Mouse (Mus musculus) midbrain, postnatal 0 days (tissue): Measurements from ENCODE around the gene Olfr532. TPM values are rescaled to one million over a fixed set of nuclear protein-coding genes. Genes with fewer than 3 reads are reported as not detected.

Experiments
- ATAC-seq: fragments of 200-750 bp; cut with Nextera tagmentation; 2 replicates; pipeline ENCODE4 v1.8.0; 2017; ENCODE audit warnings: moderate number of reproducible peaks, mild to moderate bottlenecking, moderate TSS enrichment, moderate library complexity; ENCODE audit not compliant: low FRiP score
- DNase-seq: peaks from one replicate; pipeline ENCODE4 v3.0.0-alpha.2; 2015; ENCODE audit warnings: low spot score
- H3K27ac ChIP-seq: fragments of 300-500 bp; sonication (generic); 2 replicates; pipeline ENCODE4 v1.5.1; 2014; ENCODE audit warnings: low read depth, mild to moderate bottlenecking, low read length, mixed read lengths
- H3K27me3 ChIP-seq: fragments of 300-500 bp; sonication (generic); 2 replicates; pipeline ENCODE4 v1.6.1; 2014; ENCODE audit warnings: low read length, control low read depth, mixed read lengths; ENCODE audit not compliant: insufficient read depth
- H3K36me3 ChIP-seq: fragments of 300-500 bp; sonication (generic); 2 replicates; pipeline ENCODE4 v1.6.1; 2014; ENCODE audit warnings: low read length, control low read depth, mixed read lengths; ENCODE audit not compliant: insufficient read depth
- H3K4me1 ChIP-seq: fragments of 300-500 bp; sonication (generic); 2 replicates; pipeline ENCODE4 v1.6.1; 2014; ENCODE audit warnings: mild to moderate bottlenecking, control low read depth, antibody characterized with exemption, low read length, mixed read lengths; ENCODE audit not compliant: insufficient read depth
- H3K4me2 ChIP-seq: fragments of 300-500 bp; sonication (generic); 2 replicates; pipeline ENCODE4 v1.6.1; 2014; ENCODE audit warnings: low read depth, mild to moderate bottlenecking, low read length, mixed read lengths; ENCODE audit not compliant: poor library complexity, severe bottlenecking
- H3K4me3 ChIP-seq: fragments of 300-500 bp; sonication (generic); 2 replicates; pipeline ENCODE4 v1.5.1; 2014; ENCODE audit warnings: low read depth, mild to moderate bottlenecking, low read length, moderate library complexity
- H3K9ac ChIP-seq: fragments of 300-500 bp; sonication (generic); replicated peaks from 2 replicates; pipeline ENCODE4 v1.6.1; 2014; ENCODE audit warnings: mild to moderate bottlenecking, low read length, moderate library complexity, mixed read lengths; ENCODE audit not compliant: poor library complexity, severe bottlenecking
- H3K9me3 ChIP-seq: fragments of 300-500 bp; sonication (generic); 2 replicates; pipeline ENCODE4 v1.6.1; 2016; ENCODE audit warnings: low read length, control low read depth
- CTCF ChIP-seq: IDR thresholded peaks from 2 replicates; pipeline ENCODE4 v1.5.1; 2016; ENCODE audit warnings: antibody characterized with exemption, mild to moderate bottlenecking
- WGBS: fragments of 180-500 bp; shearing (Covaris S2); extraction: QIAGEN DNeasy Blood & Tissue Kit; methylation state at CpG from one replicate; pipeline ENCODE4 v1.1.7; 2014; 5-methylcytosine and 5-hydroxymethylcytosine counted together
- polyA plus RNA-seq: library from polyadenylated mRNA; unstranded; fragments of >200 nt; fragmentation: Nextera tagmentation; extraction: Ambion mirVana; gene quantifications from 2 replicates; pipeline ENCODE4 v1.2.1, GENCODE M21; 2015
- total RNA-seq: library from RNA; depleted of rRNA; stranded (reverse); fragments of >200 nt; gene quantifications from 2 replicates; pipeline ENCODE4 v1.2.3, GENCODE M21; 2014; rRNA removed

Gene Olfr532
- total and polyA plus RNA-seq, 2 experiments from 2014 or later: not detected

GRCm38 (mm10) chr7:140374300-140374699 lies 47.1 kb downstream of the Olfr532 start:
- WGBS: 72% methylated on average over 4 of the region's 4 CpGs
- Histone ChIP-seq H3K4me3 (no peak overlapping the region), H3K27me3 (no peaks in the 10 kb centered on the region), H3K9me3 (no peaks in the 10 kb centered on the region), H3K4me2 (no peak overlapping the region), H3K36me3 (no peaks in the 10 kb centered on the region), H3K9ac (no peak overlapping the region), H3K4me1 (no peaks in the 10 kb centered on the region), H3K27ac (no peak overlapping the region)
- TF ChIP-seq CTCF: no peak
- no peak for ATAC-seq
- DNase-seq: no peak

Other genes starting within 250 kb of the Olfr532 start
- not detected in 2 replicates for gene Olfr523, start 248.4 kb downstream of the Olfr532 start, total RNA-seq
- gene Olfr523, start 248.4 kb downstream of the Olfr532 start, polyA plus RNA-seq: 0.05 TPM in 1 of 2 replicates, not detected in the other
- not detected in 2 replicates for gene Olfr524, start 215.7 kb downstream of the Olfr532 start, total RNA-seq
- not detected in 2 replicates for gene Olfr524, start 215.7 kb downstream of the Olfr532 start, polyA plus RNA-seq
- gene Cd163l1, start 203.4 kb downstream of the Olfr532 start, total RNA-seq: not detected in 2 replicates
- gene Cd163l1, start 203.4 kb downstream of the Olfr532 start, polyA plus RNA-seq: not detected in 2 replicates
- not detected in 2 replicates for gene 5830411N06Rik, start 174.4 kb downstream of the Olfr532 start, total RNA-seq
- gene 5830411N06Rik, start 174.4 kb downstream of the Olfr532 start, polyA plus RNA-seq: 0.04 TPM in 1 of 2 replicates, not detected in the other
- gene Olfr525, start 100.8 kb downstream of the Olfr532 start, total RNA-seq: not detected in 2 replicates
- not detected in 2 replicates for gene Olfr525, start 100.8 kb downstream of the Olfr532 start, polyA plus RNA-seq
- gene Olfr527, start 87.6 kb downstream of the Olfr532 start, total RNA-seq: not detected in 2 replicates
- not detected in 2 replicates for gene Olfr527, start 87.6 kb downstream of the Olfr532 start, polyA plus RNA-seq
- not detected in 2 replicates for gene Olfr60, start 60.0 kb downstream of the Olfr532 start, total RNA-seq
- not detected in 2 replicates for gene Olfr60, start 60.0 kb downstream of the Olfr532 start, polyA plus RNA-seq
- gene Olfr530, start 45.3 kb downstream of the Olfr532 start, total RNA-seq: not detected in 2 replicates
- not detected in 2 replicates for gene Olfr530, start 45.3 kb downstream of the Olfr532 start, polyA plus RNA-seq
- not detected in 2 replicates for gene Olfr531, start 18.7 kb downstream of the Olfr532 start, total RNA-seq
- not detected in 2 replicates for gene Olfr531, start 18.7 kb downstream of the Olfr532 start, polyA plus RNA-seq
- gene Olfr533, start 41.7 kb upstream of the Olfr532 start, total RNA-seq: not detected in 2 replicates
- not detected in 2 replicates for gene Olfr533, start 41.7 kb upstream of the Olfr532 start, polyA plus RNA-seq
- not detected in 2 replicates for gene Olfr535, start 62.6 kb upstream of the Olfr532 start, total RNA-seq
- not detected in 2 replicates for gene Olfr535, start 62.6 kb upstream of the Olfr532 start, polyA plus RNA-seq
- gene Olfr536, start 85.8 kb upstream of the Olfr532 start, total RNA-seq: 0.05 TPM in 1 of 2 replicates, not detected in the other
- not detected in 2 replicates for gene Olfr536, start 85.8 kb upstream of the Olfr532 start, polyA plus RNA-seq
- not detected in 2 replicates for gene Olfr538, start 146.2 kb upstream of the Olfr532 start, total RNA-seq
- not detected in 2 replicates for gene Olfr538, start 146.2 kb upstream of the Olfr532 start, polyA plus RNA-seq
- gene Olfr46, start 179.6 kb upstream of the Olfr532 start, total RNA-seq: not detected in 2 replicates
- gene Olfr46, start 179.6 kb upstream of the Olfr532 start, polyA plus RNA-seq: not detected in 2 replicates
- not detected in 2 replicates for gene Olfr61, start 207.3 kb upstream of the Olfr532 start, total RNA-seq
- not detected in 2 replicates for gene Olfr61, start 207.3 kb upstream of the Olfr532 start, polyA plus RNA-seq
- not detected in 2 replicates for gene Olfr53, start 224.8 kb upstream of the Olfr532 start, total RNA-seq
- not detected in 2 replicates for gene Olfr53, start 224.8 kb upstream of the Olfr532 start, polyA plus RNA-seq
- 0.05 TPM in 1 of 2 replicates, not detected in the other for gene Olfr539, start 238.3 kb upstream of the Olfr532 start, total RNA-seq
- 0.04 TPM in 1 of 2 replicates, not detected in the other for gene Olfr539, start 238.3 kb upstream of the Olfr532 start, polyA plus RNA-seq